Mouse (Mus musculus): ENCODE measurements around the gene Slc47a1. TPM values are rescaled to one million over a fixed set of nuclear protein-coding genes. Genes with fewer than 3 reads are reported as not detected.
A peak's percentile ranks its signal among the peaks of the same experiment; 100 is the strongest.

The Slc47a1 gene
- polyA plus RNA-seq, 1 experiment from 2014 or later: 0.05 TPM

- Histone ChIP-seq H3K4me3 (no peak overlapping the region), H3K27me3 (ENCODE audit: low read depth, poor library complexity, severe bottlenecking) (no peaks in the 10 kb centered on the region), H3K27ac (0 out of 2 replicates have a peak overlapping the region, but pooled peaks have one; percentile 59), H3K9me3 (replicated peaks) (no peaks in the 10 kb centered on the region), H3K36me3 (no peaks in the 10 kb centered on the region), H3K4me1 (peaks cover 8% of the 10 kb centered on the region)
- DNase-seq (ENCODE audit: low spot score): no peak
- WGBS: 51% methylated on average over 3 of the region's 3 CpGs
These were observed 77.9 kb downstream of the Slc47a1 start for GRCm38 (mm10) chr11:61300205-61300604.

DNA sequence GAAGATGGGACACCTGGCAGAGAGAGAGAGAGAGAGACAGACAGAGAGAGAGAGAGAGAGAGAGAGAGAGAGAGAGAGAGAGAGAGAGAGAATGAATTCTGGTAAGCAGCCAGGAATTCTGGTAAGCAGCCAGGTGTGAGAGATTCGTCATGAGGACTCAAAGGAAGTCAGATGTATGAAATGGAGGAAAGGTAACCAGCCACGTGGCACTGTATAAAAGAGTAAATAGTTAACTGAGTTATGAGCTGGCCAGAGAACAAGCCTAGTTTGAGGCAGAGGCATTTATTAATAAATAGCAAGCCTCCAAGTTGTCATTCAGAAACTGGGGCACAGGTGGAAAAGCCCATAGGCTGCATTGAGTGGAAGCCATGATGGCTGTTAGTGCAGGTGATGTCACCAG is 80.2 kb downstream of the Slc47a1 start:
- no peaks in the 10 kb centered on the region for H3K27me3 ChIP-seq (ENCODE audit: low read depth, poor library complexity, severe bottlenecking)
- 78% methylated on average over 2 of the region's 2 CpGs for WGBS
- no peak overlapping the region for H3K27ac ChIP-seq
- no peak for DNase-seq (ENCODE audit: low spot score)
- peaks cover 8% of the 10 kb centered on the region for H3K4me1 ChIP-seq
- no peak overlapping the region for H3K4me3 ChIP-seq
- H3K36me3 ChIP-seq: no peaks in the 10 kb centered on the region
- no peaks in the 10 kb centered on the region for H3K9me3 ChIP-seq (replicated peaks)

- Histone ChIP-seq H3K27ac (no peak overlapping the region), H3K36me3 (no peaks in the 10 kb centered on the region), H3K4me1 (peaks cover 8% of the 10 kb centered on the region), H3K9me3 (replicated peaks) (no peaks in the 10 kb centered on the region), H3K27me3 (ENCODE audit: low read depth, poor library complexity, severe bottlenecking) (no peaks in the 10 kb centered on the region), H3K4me3 (no peak overlapping the region)
- WGBS: 75% methylated on average over 2 of the region's 2 CpGs
- no peak for DNase-seq (ENCODE audit: low spot score)
These were observed 80.8 kb downstream of the Slc47a1 start for GRCm38 (mm10) chr11:61297326-61297725.

- Histone ChIP-seq H3K4me1 (peaks cover 8% of the 10 kb centered on the region), H3K36me3 (no peaks in the 10 kb centered on the region), H3K9me3 (replicated peaks) (no peaks in the 10 kb centered on the region), H3K27ac (no peak overlapping the region), H3K4me3 (no peak overlapping the region), H3K27me3 (ENCODE audit: low read depth, poor library complexity, severe bottlenecking) (no peaks in the 10 kb centered on the region)
- 85% methylated on average over 1 of the region's 1 CpGs for WGBS
- no peak for DNase-seq (ENCODE audit: low spot score)
These were observed 81.6 kb downstream of the Slc47a1 start for GRCm38 (mm10) chr11:61296556-61296955.

- H3K4me1 ChIP-seq: peaks cover 2% of the 10 kb centered on the region
- no peaks in the 10 kb centered on the region for H3K27me3 ChIP-seq (ENCODE audit: low read depth, poor library complexity, severe bottlenecking)
- no peaks in the 10 kb centered on the region for H3K9me3 ChIP-seq (replicated peaks)
- no peak overlapping the region for H3K4me3 ChIP-seq
- no peak for DNase-seq (ENCODE audit: low spot score)
- H3K36me3 ChIP-seq: no peaks in the 10 kb centered on the region
- H3K27ac ChIP-seq: no peak overlapping the region
- 91% methylated on average over 2 of the region's 2 CpGs for WGBS
These were observed 82.6 kb downstream of the Slc47a1 start for GRCm38 (mm10) chr11:61295556-61295955.

DNA sequence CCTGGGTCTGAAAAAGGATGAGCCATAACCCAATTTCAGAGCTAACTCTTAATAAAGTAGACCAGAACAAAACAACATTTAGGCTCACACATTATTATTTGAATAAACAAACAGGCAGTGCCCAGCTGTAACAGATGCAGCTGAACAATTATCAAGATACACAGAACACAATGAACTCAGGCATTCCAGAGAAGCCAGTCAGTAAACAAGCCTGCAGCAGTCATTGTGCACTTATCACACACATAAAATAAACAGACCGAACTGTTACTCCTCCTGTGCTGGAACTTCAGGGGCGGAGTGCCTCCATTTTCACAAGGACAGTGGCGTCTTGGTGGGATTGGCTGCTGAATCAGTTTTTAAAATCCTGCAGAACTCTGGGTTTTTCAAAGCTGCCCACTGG is 83.7 kb downstream of the Slc47a1 start:
- H3K36me3 ChIP-seq: no peaks in the 10 kb centered on the region
- no peak overlapping the region for H3K4me3 ChIP-seq
- no peaks in the 10 kb centered on the region for H3K27me3 ChIP-seq (ENCODE audit: low read depth, poor library complexity, severe bottlenecking)
- H3K27ac ChIP-seq: no peak overlapping the region
- no peaks in the 10 kb centered on the region for H3K9me3 ChIP-seq (replicated peaks)
- no peaks in the 10 kb centered on the region for H3K4me1 ChIP-seq
- WGBS: 92% methylated on average over 3 of the region's 3 CpGs
- no peak for DNase-seq (ENCODE audit: low spot score)

Other genes with a start within 250 kb of the Slc47a1 start
- 139 and 168 TPM in 2 replicates for gene Usp22, start 203.3 kb downstream of the Slc47a1 start, polyA plus RNA-seq (2016; fragmentation: Nextera tagmentation; extraction: Ambion mirVana)
- gene Aldh3a1, start 170.8 kb downstream of the Slc47a1 start, polyA plus RNA-seq (2016; fragmentation: Nextera tagmentation; extraction: Ambion mirVana): not detected in 2 replicates
- gene Aldh3a2, start 110.9 kb downstream of the Slc47a1 start, polyA plus RNA-seq (2016; fragmentation: Nextera tagmentation; extraction: Ambion mirVana): 12.7 and 15.1 TPM in 2 replicates
- gene Slc47a2, start 35.5 kb downstream of the Slc47a1 start, polyA plus RNA-seq (2016; fragmentation: Nextera tagmentation; extraction: Ambion mirVana): not detected in 2 replicates
- gene Rnf112, start 75.8 kb upstream of the Slc47a1 start, polyA plus RNA-seq (2016; fragmentation: Nextera tagmentation; extraction: Ambion mirVana): 0.10 and 0.23 TPM in 2 replicates
- gene Mfap4, start 107.1 kb upstream of the Slc47a1 start, polyA plus RNA-seq (2016; fragmentation: Nextera tagmentation; extraction: Ambion mirVana): 124 and 208 TPM in 2 replicates
- gene Mapk7, start 116.1 kb upstream of the Slc47a1 start, polyA plus RNA-seq (2016; fragmentation: Nextera tagmentation; extraction: Ambion mirVana): 87.2 and 94.7 TPM in 2 replicates
- gene B9d1, start 126.8 kb upstream of the Slc47a1 start, polyA plus RNA-seq (2016; fragmentation: Nextera tagmentation; extraction: Ambion mirVana): 45.3 and 46.7 TPM in 2 replicates
- 20.3 and 24.1 TPM in 2 replicates for gene Epn2, start 201.3 kb upstream of the Slc47a1 start, polyA plus RNA-seq (2016; fragmentation: Nextera tagmentation; extraction: Ambion mirVana)

Data from limb, embryonic 10.5 days (tissue).